Comparison of ENCODE assay signal across 27 mouse cellular contexts in genomic region chr7:19673083-19673699, GRCm38 (mm10). TPM values are rescaled to one million over a fixed set of nuclear protein-coding genes. Genes with fewer than 3 reads are reported as not detected.
"Had no signal": no experiment of that assay in that cellular context is flagged by ENCODE, and none has a peak within 500 bp of the region (broad histone marks: within the 10 kb centered on the region; RNA-seq: fewer than 3 reads in every experiment).

No protein-coding gene starts in this region.

- H3K4me2 ChIP-seq: limb, embryonic 12.5 days; limb, embryonic 15.5 days; lung, embryonic 15.5 days; midbrain, embryonic 12.5 days; midbrain, embryonic 15.5 days; neural tube, embryonic 12.5 days; neural tube, embryonic 15.5 days had no signal

- ATAC-seq: midbrain, embryonic 15.5 days had no signal

- H3K4me1 ChIP-seq: limb, embryonic 12.5 days had no signal

- H3K9ac ChIP-seq: limb, embryonic 12.5 days; limb, embryonic 15.5 days; liver, embryonic 14.5 days; lung, embryonic 15.5 days; midbrain, embryonic 12.5 days; midbrain, embryonic 15.5 days; neural tube, embryonic 12.5 days; neural tube, embryonic 15.5 days had no signal

- H3K9me3 ChIP-seq: limb, embryonic 12.5 days; limb, embryonic 15.5 days; lung, embryonic 15.5 days; midbrain, embryonic 12.5 days; midbrain, embryonic 15.5 days; neural tube, embryonic 12.5 days; neural tube, embryonic 15.5 days had no signal

- H3K27me3 ChIP-seq: limb, embryonic 12.5 days; limb, embryonic 15.5 days; lung, embryonic 15.5 days; midbrain, embryonic 12.5 days; midbrain, embryonic 15.5 days; neural tube, embryonic 12.5 days; neural tube, embryonic 15.5 days had no signal

- H3K36me3 ChIP-seq: limb, embryonic 12.5 days; limb, embryonic 15.5 days; lung, embryonic 15.5 days; midbrain, embryonic 12.5 days; midbrain, embryonic 15.5 days; neural tube, embryonic 12.5 days; neural tube, embryonic 15.5 days had no signal

- H3K4me3 ChIP-seq: limb, embryonic 12.5 days; limb, embryonic 15.5 days; lung, embryonic 15.5 days; midbrain, embryonic 12.5 days; midbrain, embryonic 15.5 days; neural tube, embryonic 12.5 days; neural tube, embryonic 15.5 days had no signal

- DNase-seq: kidney, adult 2 months; kidney, postnatal 36 days; left cerebral cortex, postnatal 4 days; lung, postnatal 14 days; right cerebral cortex, adult 18-20 months; right cerebral cortex, postnatal 14 days; right cerebral cortex, postnatal 4 days; thymus, adult 2 months; thymus, postnatal 14 days; thymus, postnatal 4 days had no signal

- H3K27ac ChIP-seq: kidney, postnatal 0 days; limb, embryonic 12.5 days; limb, embryonic 15.5 days; liver, embryonic 14.5 days; lung, embryonic 15.5 days; macrophage; midbrain, embryonic 12.5 days; midbrain, embryonic 15.5 days; neural tube, embryonic 12.5 days; neural tube, embryonic 15.5 days; stomach, postnatal 0 days had no signal

RNA-seq across cellular contexts. Expression of gene Apoc2, which starts 4.5 kb away (rescaled TPM):
- total RNA-seq: layer of hippocampus, postnatal 14 days; left cerebral cortex, adult 8-10 months; left cerebral cortex, postnatal 14 days; left cerebral cortex, postnatal 4 days had no signal
- polyA plus RNA-seq: limb, embryonic 12.5 days; midbrain, embryonic 12.5 days; midbrain, embryonic 15.5 days had no signal

RNA-seq across cellular contexts. Expression of gene Gm44805, which starts 8.0 kb away (rescaled TPM):
- total RNA-seq: layer of hippocampus, postnatal 14 days; left cerebral cortex, adult 8-10 months; left cerebral cortex, postnatal 14 days; left cerebral cortex, postnatal 4 days; megakaryocyte, adult 5-6 weeks had no signal
- polyA plus RNA-seq: kidney, adult 2 months; kidney, embryonic 14.5 days; limb, embryonic 12.5 days; limb, embryonic 15.5 days; lung, embryonic 15.5 days; macrophage; midbrain, embryonic 12.5 days; midbrain, embryonic 15.5 days; neural tube, embryonic 12.5 days; neural tube, embryonic 15.5 days; stomach, embryonic 14.5 days; stomach, postnatal 0 days; thymus, adult 2 months had no signal

RNA-seq across cellular contexts. Expression of gene Apoc4, which starts 8.1 kb away (rescaled TPM):
- total RNA-seq: layer of hippocampus, postnatal 14 days; left cerebral cortex, postnatal 14 days; left cerebral cortex, postnatal 4 days had no signal
- polyA plus RNA-seq: kidney, adult 2 months; limb, embryonic 12.5 days; macrophage; midbrain, embryonic 15.5 days; neural tube, embryonic 12.5 days had no signal
